In the genomic region with DNA sequence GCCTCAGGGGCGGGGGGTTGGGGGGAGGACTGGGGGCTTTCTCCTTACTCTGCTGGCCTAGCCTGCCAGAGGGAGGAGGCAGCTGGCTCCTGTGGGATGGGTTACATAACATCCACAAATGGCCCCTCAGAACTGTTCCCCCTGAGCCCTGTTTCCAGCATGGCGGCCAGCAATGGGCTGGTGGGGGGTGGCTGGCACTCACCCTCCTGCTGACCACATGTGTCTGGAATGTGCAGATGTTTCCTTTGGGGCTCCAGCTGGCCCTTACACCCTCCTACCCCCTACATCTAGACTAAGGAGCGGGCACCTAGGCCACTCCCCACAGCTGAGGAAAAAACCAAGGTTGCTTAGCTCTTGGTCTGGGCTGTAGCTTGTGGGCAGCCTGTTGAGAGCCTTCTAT, we compare ENCODE assay signal across 9 mouse cellular contexts. TPM values are rescaled to one million over a fixed set of nuclear protein-coding genes. Genes with fewer than 3 reads are reported as not detected.
DNase-seq lines count a peak whose midpoint lies in the region; ATAC-seq and TF ChIP-seq lines count a peak whose summit lies in the region.
"Had no signal": no experiment of that assay in that cellular context is flagged by ENCODE, and none has a peak within 500 bp of the region (broad histone marks: within the 10 kb centered on the region; RNA-seq: fewer than 3 reads in every experiment).

No protein-coding gene starts in this region.

- peaks cover 34% of the 10 kb centered on the region for H3K79me2 ChIP-seq in liver, adult 2 months (ENCODE audit: control insufficient read depth, insufficient read depth, low read length)

- H3K4me2 ChIP-seq in kidney, embryonic 16.5 days (replicated peaks; ENCODE audit: low read depth, low read length) = 0 out of 2 replicates have a peak overlapping the region, but pooled peaks have one; percentile 1
- H3K4me2 ChIP-seq in midbrain, embryonic 11.5 days = peak overlapping the region; percentile 15; the same call in 1 of the 2 replicates

- H3K27ac ChIP-seq in liver, adult 2 months (replicated peaks; ENCODE audit: insufficient read depth, low read depth, low read length) = peak overlapping the region; percentile 15
- peak overlapping the region; percentile 92 for H3K27ac ChIP-seq in kidney, embryonic 16.5 days (ENCODE audit: low read length)
- H3K27ac ChIP-seq in midbrain, embryonic 11.5 days (ENCODE audit: low read depth, low read length) = peak overlapping the region; percentile 84

- no peaks in the 10 kb centered on the region for H3K9me3 ChIP-seq in kidney, embryonic 16.5 days (ENCODE audit: low read length)
- no peaks in the 10 kb centered on the region for H3K9me3 ChIP-seq in midbrain, embryonic 11.5 days (ENCODE audit: control insufficient read depth, low read length)
- H3K9me3 ChIP-seq: G1E had no signal

- 86% methylated on average over 3 of the region's 3 CpGs for WGBS in liver, adult 2 months
- WGBS in kidney, embryonic 16.5 days = 69% methylated on average over 3 of the region's 3 CpGs
- 63% methylated on average over 3 of the region's 3 CpGs for WGBS in midbrain, embryonic 11.5 days

- TF ChIP-seq CTCF in liver, adult 2 months (IDR thresholded peaks at IDR 0.05; ENCODE audit: low read depth, low read length) = no peak

- no peak for TF ChIP-seq POLR2A in liver, adult 2 months (IDR thresholded peaks at IDR 0.05; ENCODE audit: extremely low read depth, insufficient read depth, low read length)

- H3K4me1 ChIP-seq in liver, adult 2 months (ENCODE audit: control insufficient read depth, insufficient read depth, low read length) = 0 out of 2 replicates have a peak, but pooled peaks cover 2% of the 10 kb centered on the region
- H3K4me1 ChIP-seq in kidney, embryonic 16.5 days (ENCODE audit: insufficient read depth, low read length) = peaks cover 20% of the 10 kb centered on the region
- H3K4me1 ChIP-seq in midbrain, embryonic 11.5 days (ENCODE audit: control insufficient read depth, insufficient read depth, low read length) = peaks cover 17% of the 10 kb centered on the region

- no peak overlapping the region for H3K9ac ChIP-seq in liver, adult 2 months (ENCODE audit: low read depth, low read length)
- H3K9ac ChIP-seq in kidney, embryonic 16.5 days (replicated peaks; ENCODE audit: low read length) = no peak overlapping the region; the same call in 1 of the 2 replicates
- H3K9ac ChIP-seq in midbrain, embryonic 11.5 days (ENCODE audit: low read length) = peak overlapping the region; percentile 34; the same call in 1 of the 2 replicates

- H3K27me3 ChIP-seq in liver, adult 2 months (ENCODE audit: control insufficient read depth, insufficient read depth, low read length) = no peaks in the 10 kb centered on the region
- H3K27me3 ChIP-seq in kidney, embryonic 16.5 days (ENCODE audit: insufficient read depth, low read length) = no peaks in the 10 kb centered on the region
- no peaks in the 10 kb centered on the region for H3K27me3 ChIP-seq in midbrain, embryonic 11.5 days (ENCODE audit: control insufficient read depth, insufficient read depth, low read length)

- no peak overlapping the region for H3K4me3 ChIP-seq in liver, adult 2 months (ENCODE audit: insufficient read depth, low read depth, low read length)
- H3K4me3 ChIP-seq in kidney, embryonic 16.5 days (ENCODE audit: low read length) = no peak overlapping the region
- H3K4me3 ChIP-seq in midbrain, embryonic 11.5 days (ENCODE audit: low read depth, low read length) = no peak overlapping the region

- intact Hi-C loops in left cerebral cortex, postnatal 25 days (cut with DNase I) = no loop called here

- peak; percentile 68 for ATAC-seq in kidney, embryonic 16.5 days (ENCODE audit: low FRiP score, low TSS enrichment)
- ATAC-seq in midbrain, embryonic 11.5 days (ENCODE audit: low FRiP score) = peak; percentile 48; the same call in 1 of the 2 replicates

- no peaks in the 10 kb centered on the region for H3K36me3 ChIP-seq in liver, adult 2 months (ENCODE audit: control insufficient read depth, insufficient read depth, low read length)
- H3K36me3 ChIP-seq in kidney, embryonic 16.5 days (ENCODE audit: insufficient read depth, low read length) = no peaks in the 10 kb centered on the region
- no peaks in the 10 kb centered on the region; the same call in 1 of the 2 replicates for H3K36me3 ChIP-seq in midbrain, embryonic 11.5 days (ENCODE audit: control insufficient read depth, insufficient read depth, low read length)

- DNase-seq in liver, adult 2 months (ENCODE audit: extremely low read depth, low read depth, low spot score) = no peak
- no peak for DNase-seq in liver
- DNase-seq in heart, adult 8-10 months (ENCODE audit: low spot score) = peak; percentile 40
- peak; percentile 84 for DNase-seq in midbrain, embryonic 11.5 days (ENCODE audit: low spot score, missing footprints)
- no peak for DNase-seq in left cerebral cortex, postnatal 25 days (ENCODE audit: low spot score in 2 of 2)
- DNase-seq in layer of hippocampus, postnatal 10 days (ENCODE audit: low spot score in 2 of 2) = no peak
- DNase-seq in thymus, postnatal 0 days (ENCODE audit: low spot score) = no peak

RNA-seq across cellular contexts. Expression of a gene that starts 9.5 kb away (rescaled TPM):
- 9.9 and 11.4 TPM in 2 replicates for total RNA-seq in liver, adult 2 months (2014; rRNA removed)
- 14.7 and 17.4 TPM in 2 replicates for polyA plus RNA-seq in liver, adult 2 months (2012; rRNA removed)
- total RNA-seq in heart, adult 8-10 months (2022) = 10 to 100 TPM; 27.8 to 43.0 (median 34.9) TPM
- 22.5 and 24.3 TPM in 2 replicates for polyA plus RNA-seq in kidney, embryonic 16.5 days (2015; fragmentation: Nextera tagmentation; extraction: Ambion mirVana)
- 11.9 and 18.5 TPM in 2 replicates for polyA plus RNA-seq in midbrain, embryonic 11.5 days (2014; fragmentation: Nextera tagmentation; extraction: Ambion mirVana)
- 10 to 100 TPM; 66.4 to 84.7 TPM for total RNA-seq in left cerebral cortex, postnatal 25 days (2021)
- total RNA-seq in layer of hippocampus, postnatal 10 days (2021) = 10 to 100 TPM; 61.6 to 91.2 TPM
- 4.6 and 6.4 TPM in 2 replicates for polyA plus RNA-seq in thymus, postnatal 0 days (2015; fragmentation: Nextera tagmentation; extraction: Ambion mirVana)

RNA-seq across cellular contexts. Expression of a gene that starts 25.1 kb away (rescaled TPM):
- 0.13 and 0.37 TPM in 2 replicates for total RNA-seq in liver, adult 2 months (2014; rRNA removed)
- 0.15 and 0.40 TPM in 2 replicates for polyA plus RNA-seq in liver, adult 2 months (2012; rRNA removed)
- total RNA-seq in heart, adult 8-10 months (2022) = under 1 TPM in 3 of 4 experiments, not detected in 1; 0.23 to 0.50 (median 0.25) TPM
- polyA plus RNA-seq in kidney, embryonic 16.5 days (2015; fragmentation: Nextera tagmentation; extraction: Ambion mirVana) = 2.8 and 3.0 TPM in 2 replicates
- 1.8 and 2.2 TPM in 2 replicates for polyA plus RNA-seq in midbrain, embryonic 11.5 days (2014; fragmentation: Nextera tagmentation; extraction: Ambion mirVana)
- total RNA-seq in left cerebral cortex, postnatal 25 days (2021) = 10 to 100 TPM; 53.4 to 59.5 TPM
- 10 to 100 TPM; 48.9 to 49.0 TPM for total RNA-seq in layer of hippocampus, postnatal 10 days (2021)
- 1.5 and 2.4 TPM in 2 replicates for polyA plus RNA-seq in thymus, postnatal 0 days (2015; fragmentation: Nextera tagmentation; extraction: Ambion mirVana)

RNA-seq across cellular contexts. Expression of a gene that starts 31.4 kb away (rescaled TPM):
- total RNA-seq in liver, adult 2 months (2014; rRNA removed) = 13.4 and 14.4 TPM in 2 replicates
- polyA plus RNA-seq in liver, adult 2 months (2012; rRNA removed) = 25.3 and 47.5 TPM in 2 replicates
- total RNA-seq in heart, adult 8-10 months (2022) = 10 to 100 TPM; 37.0 to 50.9 (median 42.7) TPM
- 102 and 113 TPM in 2 replicates for polyA plus RNA-seq in kidney, embryonic 16.5 days (2015; fragmentation: Nextera tagmentation; extraction: Ambion mirVana)
- polyA plus RNA-seq in midbrain, embryonic 11.5 days (2014; fragmentation: Nextera tagmentation; extraction: Ambion mirVana) = 67.1 and 80.8 TPM in 2 replicates
- 10 to 100 TPM; 75.1 to 77.7 TPM for total RNA-seq in left cerebral cortex, postnatal 25 days (2021)
- total RNA-seq in layer of hippocampus, postnatal 10 days (2021) = 100 to 1,000 TPM; 110 to 112 TPM
- 59.9 and 64.3 TPM in 2 replicates for polyA plus RNA-seq in thymus, postnatal 0 days (2015; fragmentation: Nextera tagmentation; extraction: Ambion mirVana)

Comparison
In these comparisons a context has a peak if more than half of its experiments do, and no peak if none do; other contexts are left out.
1. DNase-seq: peak in heart, adult 8-10 months (single experiment) and midbrain, embryonic 11.5 days (single experiment); none in liver, adult 2 months (single experiment), liver (single experiment), left cerebral cortex, postnatal 25 days (0 of 2), layer of hippocampus, postnatal 10 days (0 of 2) and thymus, postnatal 0 days (single experiment).
2. H3K27ac ChIP-seq: peak in every context shown above with its lines; median percentile 92 in kidney, embryonic 16.5 days; 84 in midbrain, embryonic 11.5 days; 15 in liver, adult 2 months.
3. RNA of a gene that starts 25.1 kb away (total RNA-seq): 53.4 to 59.5 TPM in left cerebral cortex, postnatal 25 days and 48.9 to 49.0 TPM in layer of hippocampus, postnatal 10 days; 0.13 to 0.37 TPM in liver, adult 2 months and 0.23 to 0.50 TPM in heart, adult 8-10 months; every median in the first group is over 10 times any median in the second.